Mouse (Mus musculus) embryo, embryonic 9.5 days (tissue): ENCODE data around the gene Arhgap18.

ENCODE experiments used
- DNase-seq: peaks from one replicate; pipeline ENCODE4 v3.0.0-alpha.2; 2017; ENCODE audit errors: extremely low spot score

Arhgap18 gene

DNA sequence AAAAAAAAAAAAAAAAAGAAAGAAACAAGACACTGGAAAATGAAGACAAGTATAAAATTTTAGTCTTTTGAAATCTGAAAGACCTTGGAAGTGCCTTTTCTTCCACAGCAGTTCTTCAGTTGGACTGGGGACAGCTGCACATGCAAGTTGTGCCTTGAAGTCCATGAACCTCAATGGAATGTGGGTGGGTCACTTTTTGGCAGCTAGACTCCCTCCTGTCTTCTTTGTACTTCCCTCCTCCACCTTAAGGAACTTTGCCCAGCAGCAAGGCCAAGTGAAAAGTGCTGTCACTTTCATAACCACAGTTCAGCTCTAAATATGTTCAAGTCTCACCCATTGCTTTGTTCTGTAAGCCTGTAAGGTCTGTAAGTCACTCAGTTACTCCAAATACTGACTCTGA is 23.2 kb downstream of the Arhgap18 start:
- DNase-seq, result no peak

GRCm38 (mm10) chr10:26780581-26780980 is 27.4 kb downstream of the Arhgap18 start:
- no peak for DNase-seq

DNA sequence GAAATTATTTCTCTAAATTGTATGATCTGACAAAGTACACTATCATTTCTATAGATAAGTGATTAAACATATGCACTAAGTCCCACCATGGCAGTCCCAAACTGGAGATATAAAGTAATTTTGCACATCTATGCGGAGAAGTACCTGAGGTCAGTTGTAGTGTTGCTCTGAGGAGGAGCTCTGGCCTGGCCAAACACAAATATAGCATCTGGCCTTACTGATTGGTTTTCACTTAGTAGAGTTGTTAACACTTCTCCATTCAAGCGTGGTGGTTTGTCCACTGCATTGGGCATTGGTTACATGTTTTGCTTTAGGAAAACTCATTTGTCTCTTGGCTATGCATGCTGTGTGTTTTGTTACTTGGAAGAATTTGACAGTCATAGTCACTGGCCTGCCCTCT is 36.5 kb downstream of the Arhgap18 start:
- no peak for DNase-seq

GRCm38 (mm10) chr10:26791810-26792209 is 38.6 kb downstream of the Arhgap18 start:
- DNase-seq, result no peak

DNA sequence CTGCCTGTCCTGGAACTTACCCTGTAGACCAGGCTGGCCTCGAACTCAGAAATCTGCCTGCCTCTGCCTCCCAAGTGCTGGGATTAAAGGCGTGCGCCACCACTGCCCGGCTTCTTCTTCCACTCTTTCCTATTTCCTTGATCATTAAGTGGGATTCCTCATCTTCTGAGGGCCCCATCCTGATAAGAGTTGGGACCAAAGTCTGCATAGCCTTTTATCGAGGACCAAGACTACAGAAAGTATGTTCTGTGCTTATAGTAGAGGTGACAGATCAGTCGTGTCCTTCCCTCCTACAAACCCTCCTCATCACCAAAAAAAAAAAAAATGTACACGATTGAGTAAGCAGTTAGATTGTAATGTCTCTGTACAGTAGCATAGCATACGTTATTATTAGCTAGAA is 39.8 kb downstream of the Arhgap18 start:
- DNase-seq, result no peak

- DNase-seq, result no peak
Measured at GRCm38 (mm10) chr10:26796432-26797286, 43.4 kb downstream of the Arhgap18 start.

DNA sequence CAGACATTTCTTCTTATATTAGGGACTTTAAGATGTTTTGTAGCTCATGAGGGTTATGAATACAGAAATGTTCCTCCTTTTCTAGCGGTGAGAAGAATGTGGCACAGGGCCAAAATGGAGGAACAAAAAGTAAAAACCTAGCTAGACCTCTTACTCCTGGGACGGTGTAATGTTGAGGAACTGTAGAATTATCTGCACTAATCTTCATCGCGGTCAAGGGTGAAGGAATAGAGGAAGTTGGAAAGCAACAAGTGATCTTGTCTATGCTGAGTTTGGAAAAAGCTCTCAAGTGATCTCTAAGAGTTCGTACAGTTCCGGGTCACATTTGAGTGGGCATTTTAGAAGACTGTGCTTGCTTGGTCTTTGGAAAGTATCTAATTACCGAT is 44.1 kb downstream of the Arhgap18 start:
- DNase-seq, result no peak

DNA sequence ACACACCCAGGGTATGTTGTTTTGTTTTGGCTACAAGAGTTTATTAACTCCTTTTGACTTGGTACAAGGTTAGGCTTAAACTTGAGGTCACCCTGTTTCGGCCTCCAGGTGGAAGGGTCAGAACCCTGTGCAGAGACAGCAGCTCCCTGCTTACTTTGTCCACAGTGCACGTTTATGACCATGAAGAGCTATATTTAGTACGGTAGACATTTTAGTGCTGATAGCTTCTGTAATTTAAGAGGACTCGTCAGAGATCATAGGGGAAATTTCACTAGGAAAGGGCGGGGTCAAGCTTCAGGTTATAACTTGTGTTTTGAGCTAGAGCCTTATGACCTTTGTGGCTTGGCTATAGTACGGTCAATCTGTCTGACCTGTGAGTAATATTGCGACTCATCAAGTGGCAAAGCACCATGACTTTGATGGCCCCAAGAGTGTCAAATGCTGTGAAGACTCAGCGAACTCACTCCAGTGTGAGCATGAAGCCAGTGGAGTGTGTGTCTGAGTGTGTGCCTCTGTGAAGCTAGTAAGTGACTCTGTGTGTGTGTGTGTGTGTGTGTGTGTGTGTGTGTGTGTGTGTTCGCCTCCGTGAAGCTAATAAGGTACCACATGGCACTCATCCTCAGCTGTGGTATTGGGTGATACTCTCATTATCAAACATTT is 45.7 kb downstream of the Arhgap18 start:
- no peak for DNase-seq

DNA sequence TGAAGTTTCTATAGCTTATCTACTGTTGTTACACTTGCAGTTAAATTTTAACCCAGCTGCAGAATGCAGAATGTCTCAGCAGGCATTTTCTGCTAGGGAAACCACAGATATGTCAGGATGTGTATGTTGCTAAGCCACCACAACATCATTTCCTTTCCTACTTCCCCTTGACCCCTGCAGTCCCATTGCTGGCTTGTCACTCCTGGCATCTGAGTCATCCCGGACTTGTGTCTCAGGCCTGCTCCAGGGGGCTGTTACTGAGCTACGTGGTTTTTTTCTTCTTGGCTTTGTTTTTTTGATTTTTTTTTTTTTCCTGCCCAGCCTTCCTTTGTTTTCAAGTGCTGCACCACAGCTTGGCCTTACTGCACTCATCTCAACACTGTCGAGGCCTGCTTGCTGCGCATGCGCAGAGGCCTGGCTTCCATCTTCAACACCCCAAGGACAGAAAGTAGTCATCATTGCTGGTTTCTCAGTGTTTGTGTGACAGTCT is 46.4 kb downstream of the Arhgap18 start:
- no peak for DNase-seq

GRCm38 (mm10) chr10:26804351-26804983 is 51.2 kb downstream of the Arhgap18 start:
- DNase-seq, result no peak

DNA sequence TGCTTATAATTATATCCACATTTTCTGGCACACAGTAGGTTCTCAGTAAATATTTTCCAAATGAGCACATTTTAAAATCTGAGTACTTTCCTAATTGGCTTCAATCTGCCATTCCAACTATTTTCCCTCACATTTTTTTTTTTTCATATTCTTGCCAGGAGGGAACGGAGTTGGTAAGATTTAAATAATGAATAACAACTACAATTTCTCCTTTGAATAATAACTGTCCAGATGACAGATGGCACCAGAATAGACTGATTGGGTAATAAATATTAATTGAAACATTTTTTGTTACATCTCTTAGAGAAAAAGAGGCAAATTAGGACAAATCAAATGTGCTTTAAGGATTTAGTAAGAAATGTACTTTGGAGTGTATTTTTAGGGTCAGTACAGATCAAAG is 51.8 kb downstream of the Arhgap18 start:
- no peak for DNase-seq

DNA sequence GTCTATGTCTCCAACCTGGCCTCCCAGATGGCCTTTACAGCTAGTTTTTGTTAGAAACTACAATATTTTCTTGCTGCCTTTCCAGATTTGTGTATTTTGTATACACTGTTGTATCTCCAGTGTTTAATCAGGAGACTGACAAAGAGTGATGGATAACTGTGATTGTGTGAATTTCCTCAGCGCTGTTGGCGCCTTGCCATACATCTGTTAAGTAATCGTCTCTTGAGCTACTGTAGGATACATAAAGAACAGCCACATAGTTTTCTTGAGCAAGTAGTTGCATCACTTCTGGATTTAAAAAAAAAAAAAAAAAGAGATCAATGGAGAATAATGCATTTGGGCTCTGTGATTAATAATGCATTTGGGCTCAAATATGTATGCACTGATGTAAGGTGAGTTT is 52.9 kb downstream of the Arhgap18 start:
- no peak for DNase-seq

- no peak for DNase-seq
Measured at GRCm38 (mm10) chr10:26810059-26810458, 56.8 kb downstream of the Arhgap18 start.

- DNase-seq, result no peak
Measured at GRCm38 (mm10) chr10:26810810-26811209, 57.6 kb downstream of the Arhgap18 start.

GRCm38 (mm10) chr10:26811342-26811741 is 58.1 kb downstream of the Arhgap18 start:
- no peak for DNase-seq

- no peak for DNase-seq
Measured at GRCm38 (mm10) chr10:26815646-26816045, 62.4 kb downstream of the Arhgap18 start.

- DNase-seq, result no peak
Measured at GRCm38 (mm10) chr10:26820326-26820725, 67.1 kb downstream of the Arhgap18 start.

- no peak for DNase-seq
Measured at GRCm38 (mm10) chr10:26820936-26821335, 67.7 kb downstream of the Arhgap18 start.

DNA sequence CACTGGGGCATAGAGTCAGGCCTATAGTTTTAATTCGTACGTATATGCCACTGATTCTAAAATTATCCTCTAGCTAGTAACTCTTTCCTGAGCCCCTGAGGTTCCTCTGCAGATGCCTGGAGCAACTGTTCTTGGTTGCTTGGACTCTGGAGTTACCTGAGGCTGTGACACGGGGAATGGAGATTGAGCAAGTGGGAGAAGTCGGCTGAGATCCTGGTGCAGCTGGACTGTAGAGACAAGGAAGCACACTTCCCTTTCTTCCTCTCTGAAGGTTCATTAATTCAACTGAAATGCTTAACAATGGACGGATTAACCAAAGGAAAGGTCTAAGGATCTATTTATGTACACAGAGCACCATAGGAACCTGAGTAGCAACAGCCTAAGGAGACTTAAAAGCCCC is 70.8 kb downstream of the Arhgap18 start:
- no peak for DNase-seq

- DNase-seq, result no peak
Measured at GRCm38 (mm10) chr10:26825246-26825889, 72.1 kb downstream of the Arhgap18 start.

- no peak for DNase-seq
Measured at GRCm38 (mm10) chr10:26827315-26827714, 74.1 kb downstream of the Arhgap18 start.
